Mouse (Mus musculus): ENCODE data around the gene Tbce.
A peak's percentile ranks its signal among the peaks of the same experiment; 100 is the strongest.

Tbce gene

GRCm38 (mm10) chr13:13966172-13966571 is 73.3 kb downstream of the Tbce start:
- DNase-seq (ENCODE audit: low spot score in 2 of 2) = no peak

- DNase-seq (ENCODE audit: low spot score in 2 of 2) = no peak
These were observed 74.0 kb downstream of the Tbce start for GRCm38 (mm10) chr13:13965388-13965964.

GRCm38 (mm10) chr13:13961046-13961445 is 78.4 kb downstream of the Tbce start:
- no peak for DNase-seq (ENCODE audit: low spot score in 2 of 2)

- DNase-seq (ENCODE audit: low spot score in 2 of 2) = no peak
These were observed 79.2 kb downstream of the Tbce start for GRCm38 (mm10) chr13:13960211-13960610.

- DNase-seq (ENCODE audit: low spot score in 2 of 2) = no peak
These were observed 82.8 kb downstream of the Tbce start for GRCm38 (mm10) chr13:13956686-13957085.

DNA sequence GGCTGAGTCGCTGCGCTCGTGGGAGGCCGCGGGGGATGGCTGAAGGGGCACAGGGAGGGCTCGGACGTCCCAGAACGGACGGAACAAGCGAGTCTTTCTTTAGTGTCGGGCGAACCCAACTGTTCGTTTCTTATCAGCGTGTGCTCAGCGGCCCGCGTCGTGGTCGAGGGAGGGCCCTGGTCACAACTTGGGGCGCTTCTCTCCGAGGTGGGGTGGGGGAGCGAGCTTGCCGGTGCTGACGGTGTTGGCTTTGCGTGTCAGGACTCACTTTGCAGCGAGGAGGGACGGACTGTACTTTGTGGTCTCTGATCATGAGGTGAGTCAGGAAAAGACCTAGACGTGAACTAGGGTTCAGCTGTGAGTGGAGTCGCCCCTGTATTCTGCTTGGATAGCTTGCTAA is 84.5 kb downstream of the Tbce start:
- DNase-seq (ENCODE audit: low spot score in 2 of 2) = peak in 1 of 2 experiments; percentile 34

DNA sequence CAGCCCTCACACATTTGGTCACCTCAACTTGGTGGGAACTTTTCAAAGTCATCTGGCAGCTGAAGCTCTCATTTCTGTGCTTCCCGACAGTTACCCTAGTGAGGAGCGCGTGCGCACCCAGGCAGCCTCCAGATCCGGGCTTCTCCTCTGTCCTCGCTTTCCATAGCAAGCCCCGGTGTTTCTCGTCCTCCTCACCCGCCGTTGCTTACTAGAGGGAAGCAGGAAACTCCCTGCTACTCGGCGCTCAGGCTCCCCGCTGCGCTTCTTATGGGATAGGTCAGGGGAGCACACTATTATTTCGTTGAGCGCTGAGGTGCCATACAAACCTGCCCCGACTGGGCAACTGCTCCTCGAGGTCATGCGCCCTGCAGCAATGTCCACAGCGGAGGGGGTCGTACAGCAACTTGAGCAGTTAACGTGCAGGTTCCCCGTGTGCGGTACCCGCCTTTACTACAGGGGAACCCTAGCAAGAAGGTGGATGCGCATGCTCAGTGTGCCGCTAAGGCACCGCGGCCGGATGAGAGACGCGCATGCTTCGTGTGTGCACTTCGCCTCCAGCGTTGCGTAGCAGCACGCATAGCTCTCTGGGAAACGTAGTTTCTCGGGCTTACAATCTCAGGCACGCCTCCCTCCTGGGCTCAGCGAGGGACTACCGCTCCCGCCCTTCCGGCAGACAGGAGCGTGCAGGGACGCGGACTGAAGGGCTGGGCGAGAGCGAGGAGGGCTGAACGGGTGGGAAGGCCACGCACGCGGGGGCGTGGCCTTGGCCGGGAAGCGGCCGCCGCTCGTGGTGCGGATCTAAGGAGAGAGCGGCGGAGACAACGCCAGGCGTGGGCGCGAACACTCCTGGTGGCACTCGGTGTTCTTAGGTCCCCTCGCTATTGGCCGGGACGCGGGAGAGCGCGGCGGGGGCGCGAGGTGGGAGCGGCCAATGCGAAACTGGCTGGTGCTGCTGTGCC is 85.3 kb downstream of the Tbce start, which contains the start of gene B3galnt2:
Gene B3galnt2, plus strand, starts transcription at position 596 of the 959 bp plus-strand sequence.
- peak; percentile 99 for DNase-seq (ENCODE audit: low spot score in 2 of 2)
